Mouse (Mus musculus) frontal cortex, adult 2 months (tissue): ENCODE data around the gene Gm5089. TPM values are rescaled to one million over a fixed set of nuclear protein-coding genes. Genes with fewer than 3 reads are reported as not detected.

Source experiments
- DNase-seq, 2 experiments: peaks; one replicate each; pipeline ENCODE4 v3.0.0; 2022; ENCODE audit warnings: low spot score in 1 of 2; ENCODE audit errors: extremely low spot score in 1 of 2
- polyA plus RNA-seq: library from polyadenylated mRNA; depleted of rRNA; stranded (reverse); fragments of >200 nt; gene quantifications from 2 replicates; pipeline ENCODE4 v1.2.3, GENCODE M21; 2012; rRNA removed

Gm5089 gene
- polyA plus RNA-seq, 1 experiment: 0.10 TPM

GRCm38 (mm10) chr14:122390935-122391334 is 60.0 kb downstream of the Gm5089 start:
- no peak for DNase-seq

DNA sequence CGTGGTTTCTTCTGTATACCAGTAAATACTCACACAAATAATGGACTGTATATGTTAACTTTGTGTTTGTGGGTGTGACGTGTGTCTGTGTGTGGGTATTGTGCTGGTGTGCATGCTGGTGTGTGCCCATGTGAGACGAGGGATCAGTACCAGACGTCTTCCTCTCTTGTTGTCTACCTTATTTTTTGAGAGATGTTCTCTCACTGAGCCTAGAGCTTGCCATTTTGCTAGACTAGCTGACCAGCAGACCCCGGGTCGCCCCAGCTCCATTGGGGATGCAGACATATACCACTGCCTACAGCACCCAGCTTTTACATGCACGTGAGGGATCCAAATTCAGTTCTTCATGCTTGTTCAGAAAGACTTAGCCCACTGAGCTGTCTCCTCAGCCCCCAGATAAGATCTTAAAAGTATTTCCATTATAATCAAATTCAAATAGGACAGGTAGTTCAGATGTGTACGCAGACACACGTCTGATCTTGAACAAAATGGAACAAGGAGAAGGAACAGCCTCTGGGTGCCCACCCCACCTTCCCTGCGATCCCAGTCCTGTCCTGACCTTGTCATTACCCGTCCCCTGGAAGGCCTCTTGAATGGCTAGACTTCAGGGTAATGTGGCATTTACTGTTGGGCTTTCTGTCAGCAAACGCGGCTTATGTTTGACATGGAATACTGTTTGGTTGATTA is 61.1 kb downstream of the Gm5089 start:
- DNase-seq: no peak

- DNase-seq: no peak
These were observed 62.4 kb downstream of the Gm5089 start for GRCm38 (mm10) chr14:122388431-122389031.

- DNase-seq: no peak
These were observed 63.1 kb downstream of the Gm5089 start for GRCm38 (mm10) chr14:122387781-122388180.

- no peak for DNase-seq
These were observed 64.4 kb downstream of the Gm5089 start for GRCm38 (mm10) chr14:122386281-122387130.

- DNase-seq: no peak
These were observed 65.2 kb downstream of the Gm5089 start for GRCm38 (mm10) chr14:122385758-122386157.

DNA sequence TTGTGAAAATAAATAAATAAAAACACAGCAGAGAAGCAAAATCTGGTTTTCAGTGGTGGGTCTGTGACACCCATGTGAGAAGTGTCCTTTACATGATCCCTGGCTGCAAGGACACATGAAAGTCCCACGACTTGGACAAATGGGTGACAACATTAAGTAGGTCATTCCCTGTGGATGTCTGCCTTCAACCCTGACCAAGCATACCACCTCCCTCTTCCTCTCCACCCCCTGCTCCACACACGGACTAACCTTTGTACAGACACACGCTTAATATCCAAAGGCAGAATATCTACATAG is 65.7 kb downstream of the Gm5089 start:
- DNase-seq: no peak

Other genes with a start within 250 kb of the Gm5089 start
- gene Zic5, start 14.6 kb upstream of the Gm5089 start, polyA plus RNA-seq: 2.9 and 3.4 TPM in 2 replicates
- 21.3 and 21.5 TPM in 2 replicates for gene Zic2, start 24.3 kb upstream of the Gm5089 start, polyA plus RNA-seq
- not detected in 2 replicates for gene Gm10837, start 39.5 kb upstream of the Gm5089 start, polyA plus RNA-seq
- gene Pcca, start 83.2 kb upstream of the Gm5089 start, polyA plus RNA-seq: 32.0 and 34.8 TPM in 2 replicates